Mouse (Mus musculus) layer of hippocampus, adult 18-20 months (tissue): ENCODE results near the gene 1700018F24Rik. TPM values are rescaled to one million over a fixed set of nuclear protein-coding genes. Genes with fewer than 3 reads are reported as not detected.
"Not testable (repeated sequence)": the region's sequence is repeated elsewhere in the genome, so short reads cannot be mapped to it uniquely, and the experiment has no call there.

Experiments
- DNase-seq, 2 experiments: peaks; one replicate each; pipeline ENCODE4 v3.0.0; 2022; ENCODE audit warnings: low spot score in 2 of 2
- total RNA-seq, 2 experiments: library from RNA; stranded (reverse); gene quantifications; 2 replicates each; pipeline ENCODE4 v1.2.3; 2021

Gene 1700018F24Rik
- total RNA-seq, 2 experiments from 2014 or later = not detected

DNA sequence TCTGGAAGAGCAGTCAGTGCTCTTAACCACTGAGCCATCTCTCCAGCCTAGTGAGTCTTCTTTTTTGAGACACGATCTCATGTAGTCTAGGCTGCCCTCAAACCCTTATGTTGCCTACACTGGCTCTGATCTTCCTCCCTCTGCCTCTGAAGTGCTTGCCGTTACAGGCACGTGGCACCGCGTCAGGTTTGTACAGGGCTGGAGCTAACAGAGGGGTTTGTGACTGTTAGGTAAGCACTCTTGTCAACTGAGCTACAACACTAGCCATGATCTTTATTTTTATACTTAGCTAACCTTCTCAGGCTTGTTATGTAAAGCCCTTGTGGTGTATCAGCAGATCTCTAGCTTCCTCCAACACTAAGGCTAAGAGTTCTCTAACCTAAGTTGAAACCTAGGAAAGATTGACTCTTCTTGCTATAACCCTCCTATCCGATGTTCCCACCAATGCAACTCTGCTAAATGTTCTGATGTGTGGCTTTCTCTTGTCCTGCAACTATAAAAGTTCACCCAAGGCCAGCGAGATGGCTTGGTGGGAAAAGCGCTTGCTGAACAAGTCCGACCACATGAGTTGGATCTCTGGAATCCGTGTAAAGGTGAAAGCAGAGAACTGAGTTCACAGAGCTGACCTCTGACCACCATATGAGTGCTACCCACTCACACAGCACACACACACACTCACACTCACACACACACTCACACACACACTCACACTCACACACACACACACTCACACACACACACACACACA lies 39.2 kb downstream of the 1700018F24Rik start:
- DNase-seq = no peak

- DNase-seq = not testable (repeated sequence)
Observed at GRCm38 (mm10) chr5:145083201-145083600, 40.4 kb downstream of the 1700018F24Rik start.

- peak; percentile 82 to 93 for DNase-seq
Observed at GRCm38 (mm10) chr5:145083632-145084451, 41.1 kb downstream of the 1700018F24Rik start, which contains the start of the genes Arpc1a and Kpna7. Gene Arpc1a, plus strand, starts transcription at chr5:145083830. Gene Kpna7, minus strand, starts transcription at chr5:145084030.

DNA sequence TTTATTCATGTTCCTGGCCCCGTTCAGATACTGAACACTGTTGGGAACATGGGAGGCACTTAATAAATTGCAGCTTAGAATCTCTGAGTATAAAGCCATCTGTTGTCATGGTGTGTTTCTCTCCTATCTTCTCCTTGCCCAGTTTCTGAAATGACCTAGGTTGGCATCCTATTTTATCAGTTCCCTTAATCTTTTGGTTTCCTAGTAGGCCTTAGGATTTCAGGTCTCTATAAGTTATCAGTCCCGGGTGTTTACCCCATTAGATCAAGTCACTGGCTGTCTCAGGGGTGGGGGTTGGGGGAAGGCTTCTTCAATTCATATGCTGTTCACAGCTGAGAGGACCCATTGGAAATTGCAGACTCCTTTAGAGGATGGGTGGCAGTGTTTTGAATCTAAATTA lies 42.0 kb downstream of the 1700018F24Rik start:
- DNase-seq = no peak

DNA sequence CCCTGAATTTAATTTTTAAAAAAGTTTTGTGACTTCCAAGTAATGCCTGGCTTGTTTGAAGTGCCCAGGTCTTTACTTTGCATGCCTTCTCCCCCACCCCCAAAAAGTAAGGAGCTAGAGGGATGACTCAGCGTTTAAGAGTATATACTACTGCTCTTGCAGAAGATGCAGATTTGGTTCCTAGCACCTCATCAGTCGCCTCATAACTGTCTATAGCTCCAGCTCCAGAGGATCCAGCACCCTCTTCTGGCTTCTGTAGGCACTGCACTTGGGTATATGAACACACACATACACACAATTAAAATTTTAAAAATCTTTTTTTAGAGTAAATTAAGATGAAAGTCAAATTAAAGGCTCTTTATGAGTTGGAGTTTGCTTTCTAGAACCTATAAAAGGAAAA lies 45.4 kb downstream of the 1700018F24Rik start:
- no peak for DNase-seq

DNA sequence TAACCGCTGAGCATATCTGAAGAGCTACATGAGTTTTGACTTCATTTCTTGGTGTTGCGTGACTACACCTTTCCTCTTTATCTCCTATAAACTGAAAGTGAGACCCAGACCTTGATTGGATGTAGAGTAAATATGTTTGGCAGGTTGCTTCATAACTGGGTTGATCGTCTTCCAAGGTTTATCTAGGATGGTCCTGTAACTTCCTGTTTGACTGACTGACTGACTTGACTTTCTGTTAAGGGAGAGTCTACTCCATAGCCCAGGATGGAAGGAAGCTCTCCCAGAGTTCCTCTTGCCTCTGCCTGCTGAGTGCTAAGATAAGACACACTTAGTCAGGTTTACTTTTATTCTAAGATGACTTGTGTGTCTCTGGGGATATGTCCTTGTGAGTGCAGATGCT lies 47.1 kb downstream of the 1700018F24Rik start:
- DNase-seq = no peak

Other genes with a start within 250 kb of the 1700018F24Rik start
- 10 to 100 TPM; 29.4 to 32.2 TPM for gene Smurf1, start 77.1 kb upstream of the 1700018F24Rik start, total RNA-seq
- gene Gm4871, start 10.2 kb upstream of the 1700018F24Rik start, total RNA-seq = not detected
- 100 to 1,000 TPM; 254 to 263 TPM for gene Arpc1a, start 40.8 kb downstream of the 1700018F24Rik start, total RNA-seq
- not detected for gene Kpna7, start 41.0 kb downstream of the 1700018F24Rik start, total RNA-seq
- 10 to 100 TPM; 17.5 to 19.1 TPM for gene Arpc1b, start 71.2 kb downstream of the 1700018F24Rik start, total RNA-seq
- gene Pdap1, start 97.2 kb downstream of the 1700018F24Rik start, total RNA-seq = 10 to 100 TPM; 88.5 to 94.7 TPM
- gene Bud31, start 97.4 kb downstream of the 1700018F24Rik start, total RNA-seq = 10 to 100 TPM; 66.7 to 71.9 TPM
- 10 to 100 TPM; 25.2 to 28.5 TPM for gene Ptcd1, start 124.1 kb downstream of the 1700018F24Rik start, total RNA-seq
- 10 to 100 TPM; 23.5 to 23.8 TPM for gene Cpsf4, start 124.2 kb downstream of the 1700018F24Rik start, total RNA-seq
- gene Atp5j2, start 149.1 kb downstream of the 1700018F24Rik start, total RNA-seq = 100 to 1,000 TPM; 241 to 256 TPM
- 10 to 100 TPM; 12.6 to 12.8 TPM for gene Zkscan14, start 158.9 kb downstream of the 1700018F24Rik start, total RNA-seq
- 10 to 100 TPM; 11.6 to 12.0 TPM for gene Zkscan5, start 161.6 kb downstream of the 1700018F24Rik start, total RNA-seq
- 10 to 100 TPM; 27.6 to 28.9 TPM for gene Zfp655, start 188.7 kb downstream of the 1700018F24Rik start, total RNA-seq
- 10 to 100 TPM; 19.7 to 20.1 TPM for gene Zscan25, start 237.5 kb downstream of the 1700018F24Rik start, total RNA-seq